Comparison of ENCODE assay signal across 1 mouse cellular context in genomic region chr6:48645660-48646308, GRCm38 (mm10).
TF ChIP-seq lines count a peak whose summit lies in the region.

No protein-coding gene starts in this region.

TF ChIP-seq in MEL, 35 proteins besides CTCF, POLR2A, EP300 and RAD21 (continued from another document):
- TF ChIP-seq MAFK (IDR thresholded peaks at IDR 0.05; ENCODE audit: borderline replicate concordance, low read depth, low read length) (no peak), ZC3H11A (IDR thresholded peaks at IDR 0.05; ENCODE audit: low read depth, low read length) (peak; percentile 26; the same call in 1 of the 2 replicates)
